Mouse (Mus musculus) intestine, embryonic 14.5 days (tissue): ENCODE data around the gene A530064D06Rik. TPM values are rescaled to one million over a fixed set of nuclear protein-coding genes. Genes with fewer than 3 reads are reported as not detected.

Experiments
- ATAC-seq: fragments of 200-750 bp; cut with Nextera tagmentation; replicated peaks from 2 replicates; pipeline ENCODE4 v1.8.0; 2017; ENCODE audit warnings: low read depth, moderate number of reproducible peaks, moderate TSS enrichment, moderate library complexity; ENCODE audit not compliant: low FRiP score, low TSS enrichment
- DNase-seq: peaks from one replicate; pipeline ENCODE4 v3.0.0-alpha.2; 2018; ENCODE audit warnings: low spot score
- H3K27ac ChIP-seq: fragments of 300-500 bp; sonication (generic); 2 replicates; pipeline ENCODE4 v1.5.1; 2014; ENCODE audit warnings: low read depth, mild to moderate bottlenecking, control low read depth
- H3K27me3 ChIP-seq: fragments of 300-500 bp; sonication (generic); replicated peaks from 2 replicates; pipeline ENCODE4 v1.6.1; 2014; ENCODE audit warnings: low read length, control low read depth; ENCODE audit not compliant: control insufficient read depth, insufficient read depth
- H3K36me3 ChIP-seq: fragments of 300-500 bp; sonication (generic); 2 replicates; pipeline ENCODE4 v1.6.1; 2014; ENCODE audit warnings: low read length, control low read depth; ENCODE audit not compliant: control insufficient read depth, insufficient read depth
- H3K4me1 ChIP-seq: fragments of 300-500 bp; sonication (generic); replicated peaks from 2 replicates; pipeline ENCODE4 v1.6.1; 2014; ENCODE audit warnings: low read length, control low read depth, mixed read lengths; ENCODE audit not compliant: control insufficient read depth, insufficient read depth
- H3K4me2 ChIP-seq: fragments of 300-500 bp; sonication (generic); 2 replicates; pipeline ENCODE4 v1.6.1; 2014; ENCODE audit warnings: low read length
- H3K4me3 ChIP-seq: fragments of 300-500 bp; sonication (generic); 2 replicates; pipeline ENCODE4 v1.5.1; 2014; ENCODE audit warnings: low read depth, low read length, control low read depth, mixed read lengths
- H3K9ac ChIP-seq: fragments of 300-500 bp; sonication (generic); 2 replicates; pipeline ENCODE4 v1.6.1; 2014; ENCODE audit warnings: mild to moderate bottlenecking, low read length
- H3K9me3 ChIP-seq: fragments of 300-500 bp; sonication (generic); 2 replicates; pipeline ENCODE4 v1.6.1; 2016; ENCODE audit warnings: low read length, control low read depth; ENCODE audit not compliant: control insufficient read depth
- WGBS: fragments of 180-500 bp; shearing (Covaris S2); extraction: QIAGEN DNeasy Blood & Tissue Kit; methylation state at CpG from one replicate; pipeline ENCODE4 v1.1.7; 2014; 5-methylcytosine and 5-hydroxymethylcytosine counted together
- polyA plus RNA-seq: library from polyadenylated mRNA; unstranded; fragments of >200 nt; fragmentation: Nextera tagmentation; extraction: Ambion mirVana; gene quantifications from 2 replicates; pipeline ENCODE4 v1.2.1, GENCODE M21; 2014

The A530064D06Rik gene
- polyA plus RNA-seq, 1 experiment from 2014 or later, result 0.09 TPM

DNA sequence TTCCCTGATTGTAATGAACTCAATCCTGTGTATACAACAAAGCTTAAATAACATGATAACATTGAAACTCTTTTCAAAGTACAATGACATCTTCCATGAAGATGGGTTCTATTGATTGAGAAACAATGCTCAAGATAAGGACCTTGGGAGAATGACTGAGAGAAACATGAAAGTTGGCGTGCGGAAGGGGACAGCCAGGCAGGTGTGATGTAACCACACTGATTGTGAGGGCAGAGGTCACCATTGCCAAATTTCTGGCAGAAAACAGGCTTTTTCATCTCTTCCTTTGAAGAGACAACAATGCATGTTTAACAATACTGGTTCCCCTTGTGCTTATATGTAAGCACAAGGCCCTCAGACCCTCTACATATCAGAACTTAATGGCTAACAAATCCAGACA, 34.3 kb downstream of the A530064D06Rik start:
- Histone ChIP-seq H3K9ac (no peak overlapping the region), H3K27me3 (no peaks in the 10 kb centered on the region), H3K4me2 (no peak overlapping the region), H3K36me3 (no peaks in the 10 kb centered on the region), H3K4me1 (no peaks in the 10 kb centered on the region), H3K9me3 (no peaks in the 10 kb centered on the region), H3K4me3 (no peak overlapping the region), H3K27ac (no peak overlapping the region)
- WGBS, result 89% methylated on average over 2 of the region's 2 CpGs
- DNase-seq (no peak), ATAC-seq (no peak)

DNA sequence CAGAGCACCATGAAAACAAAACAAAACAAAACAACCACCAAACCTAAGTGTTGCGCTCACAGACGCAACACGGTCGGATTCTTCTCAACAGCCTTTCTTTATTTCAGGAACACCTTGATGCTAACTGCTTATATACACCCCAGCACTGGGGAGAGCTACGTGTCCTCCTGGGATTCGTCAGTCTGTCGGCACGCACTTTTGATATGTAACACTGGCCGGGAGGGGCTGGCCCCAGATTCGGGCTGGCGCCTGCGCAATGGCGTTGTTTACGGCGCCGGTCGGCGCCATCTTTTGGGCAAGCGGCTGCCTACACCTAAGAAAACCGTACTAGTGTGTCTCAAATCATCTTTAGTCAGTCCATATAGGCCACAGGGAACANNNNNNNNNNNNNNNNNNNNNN, 46.6 kb downstream of the A530064D06Rik start:
- Histone ChIP-seq H3K36me3 (no peaks in the 10 kb centered on the region), H3K27ac (no peak overlapping the region), H3K4me1 (no peaks in the 10 kb centered on the region), H3K9ac (no peak overlapping the region), H3K27me3 (no peaks in the 10 kb centered on the region), H3K9me3 (no peaks in the 10 kb centered on the region), H3K4me3 (no peak overlapping the region), H3K4me2 (no peak overlapping the region)
- ATAC-seq (no peak), DNase-seq (no peak)
- WGBS, result 89% methylated on average over 20 of the region's 20 CpGs

DNA sequence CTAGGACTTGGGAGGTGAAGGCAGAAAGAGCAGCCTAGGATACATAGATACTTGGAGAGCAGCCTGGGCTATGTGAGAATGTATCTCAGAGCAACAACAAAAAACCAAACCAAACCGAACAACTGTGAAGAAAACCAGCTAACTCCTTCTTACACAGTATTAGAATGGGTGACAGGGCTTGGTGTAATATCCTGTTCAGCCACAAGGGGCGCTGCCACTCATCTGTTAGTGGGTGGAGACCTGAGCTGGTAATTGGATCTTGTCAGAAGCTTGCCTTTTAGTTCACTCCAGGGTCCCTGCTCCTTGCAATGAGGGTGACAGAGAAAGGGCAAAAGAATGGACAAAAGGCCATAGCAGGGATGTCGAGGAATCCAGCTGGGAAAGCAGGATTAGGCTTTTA, 47.4 kb downstream of the A530064D06Rik start:
- DNase-seq, result peak; percentile 95
- Histone ChIP-seq H3K4me2 (no peak overlapping the region), H3K9ac (no peak overlapping the region), H3K4me1 (no peaks in the 10 kb centered on the region), H3K4me3 (no peak overlapping the region), H3K27me3 (no peaks in the 10 kb centered on the region), H3K36me3 (no peaks in the 10 kb centered on the region), H3K27ac (no peak overlapping the region), H3K9me3 (no peaks in the 10 kb centered on the region)
- 0 out of 2 replicates have a peak, but pooled peaks have one; percentile 62 for ATAC-seq
- 24% methylated on average over 3 of the region's 3 CpGs for WGBS

DNA sequence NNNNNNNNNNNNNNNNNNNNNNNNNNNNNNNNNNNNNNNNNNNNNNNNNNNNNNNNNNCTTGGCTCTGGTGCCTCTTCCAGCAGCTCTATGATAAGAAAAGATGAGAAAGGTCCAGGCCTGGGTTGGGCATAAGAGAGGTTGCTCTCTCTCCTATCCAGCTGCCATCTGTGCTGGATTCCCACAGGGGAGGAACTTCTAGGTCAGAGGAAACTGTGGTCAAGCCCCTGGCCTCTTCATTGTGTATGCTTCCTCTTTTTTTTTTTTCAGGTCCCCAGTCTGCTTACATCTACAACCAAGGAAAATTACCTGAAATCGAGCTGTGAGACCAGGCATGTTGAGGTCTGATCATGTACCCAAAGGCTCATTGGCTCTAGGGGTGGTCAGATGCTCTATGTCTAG, 48.5 kb downstream of the A530064D06Rik start:
- H3K27ac ChIP-seq, result no peak overlapping the region
- H3K4me2 ChIP-seq, result no peak overlapping the region
- H3K9me3 ChIP-seq, result no peaks in the 10 kb centered on the region; the same call in 1 of the 2 replicates
- H3K27me3 ChIP-seq, result no peaks in the 10 kb centered on the region
- ATAC-seq (no peak), DNase-seq (no peak)
- no peak overlapping the region for H3K9ac ChIP-seq
- no peaks in the 10 kb centered on the region for H3K36me3 ChIP-seq
- H3K4me1 ChIP-seq, result no peaks in the 10 kb centered on the region
- no peak overlapping the region for H3K4me3 ChIP-seq
- WGBS, result 89% methylated on average over 1 of the region's 1 CpGs

DNA sequence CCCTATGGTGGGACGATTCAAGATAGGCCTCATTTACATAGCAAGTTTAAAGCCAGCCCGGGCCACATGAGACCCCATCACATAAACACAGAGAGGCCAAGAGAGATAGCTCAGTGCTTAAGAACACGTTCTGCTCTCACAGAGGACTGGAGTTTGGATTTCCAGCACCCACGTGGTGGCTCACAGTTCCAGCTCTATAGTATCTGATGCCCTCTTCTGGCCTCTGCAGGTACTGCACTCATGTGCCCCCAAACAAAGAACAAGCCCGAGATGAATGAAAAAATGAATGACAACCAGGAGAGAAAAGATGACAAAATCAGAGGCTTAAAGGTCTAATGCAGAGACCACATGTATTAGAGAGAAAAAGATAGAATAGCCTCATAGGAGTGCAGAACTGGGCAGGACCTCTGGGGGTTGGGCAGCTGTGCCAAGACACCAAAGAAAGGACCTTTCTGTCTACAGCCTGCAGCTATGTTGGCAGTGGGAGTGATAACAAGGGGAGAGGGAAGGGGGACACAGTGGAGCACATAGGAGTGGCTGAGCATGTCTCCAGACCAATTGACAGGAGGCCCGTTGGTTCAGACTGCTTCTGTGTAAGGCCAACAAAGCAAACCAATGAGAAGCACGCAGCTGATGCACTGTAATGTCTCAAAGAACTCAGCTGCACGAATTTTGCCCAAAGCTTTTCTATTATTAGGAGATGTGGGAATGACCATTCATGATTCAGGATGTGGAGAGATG, 56.4 kb downstream of the A530064D06Rik start:
- peaks cover 5% of the 10 kb centered on the region; the same call in 1 of the 2 replicates for H3K9me3 ChIP-seq
- WGBS, result 45% methylated on average over 8 of the region's 8 CpGs
- no peaks in the 10 kb centered on the region; the same call in 1 of the 2 replicates for H3K4me1 ChIP-seq
- H3K9ac ChIP-seq, result no peak overlapping the region
- peak; percentile 66 for DNase-seq
- H3K27me3 ChIP-seq, result no peaks in the 10 kb centered on the region
- H3K36me3 ChIP-seq, result no peaks in the 10 kb centered on the region
- H3K4me2 ChIP-seq, result no peak overlapping the region
- no peak for ATAC-seq
- H3K27ac ChIP-seq, result no peak overlapping the region
- H3K4me3 ChIP-seq, result no peak overlapping the region

DNA sequence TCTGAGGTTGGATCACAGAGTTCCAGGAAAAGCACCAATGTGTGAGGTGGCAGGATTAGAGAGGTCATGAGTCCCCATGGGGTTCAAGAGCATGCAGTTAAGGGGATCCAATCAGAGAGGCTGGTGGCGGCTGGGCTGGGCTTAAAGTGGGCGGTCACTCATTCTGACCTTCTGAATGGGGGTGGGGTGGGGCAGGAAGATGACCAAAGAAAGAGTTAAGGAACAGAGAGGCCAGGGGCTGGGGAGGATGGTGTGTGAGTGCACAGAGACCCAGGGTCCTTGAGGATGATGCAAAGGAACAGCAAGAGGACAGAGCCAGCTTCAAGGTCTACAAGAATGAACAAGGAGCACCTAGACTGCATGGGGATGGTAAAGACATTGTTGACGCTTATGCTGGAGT, 58.6 kb downstream of the A530064D06Rik start:
- no peaks in the 10 kb centered on the region for H3K27me3 ChIP-seq
- no peak for ATAC-seq
- WGBS, result 77% methylated on average over 3 of the region's 3 CpGs

DNA sequence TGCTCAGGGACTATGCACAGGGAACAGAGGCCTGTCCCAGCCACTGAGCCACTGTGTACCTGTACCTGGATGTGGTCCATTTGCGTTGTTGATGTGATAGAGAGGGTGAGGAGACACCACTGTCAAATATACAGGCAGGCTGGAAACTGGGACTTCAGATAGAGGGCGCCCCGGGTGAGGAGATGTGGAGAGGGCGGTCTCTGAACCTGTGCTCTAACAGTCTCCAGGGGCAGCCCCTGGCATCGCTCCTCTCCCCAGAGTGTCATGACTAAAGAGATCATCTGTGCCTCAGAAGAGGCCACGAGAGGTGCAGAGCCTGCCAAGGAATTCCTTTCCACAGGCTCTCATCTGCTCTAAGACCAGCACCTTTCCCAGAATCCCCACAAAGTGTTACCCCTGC, 59.2 kb downstream of the A530064D06Rik start:
- no peaks in the 10 kb centered on the region for H3K36me3 ChIP-seq
- H3K4me3 ChIP-seq, result no peak overlapping the region
- 53% methylated on average over 6 of the region's 6 CpGs for WGBS
- H3K4me1 ChIP-seq, result no peaks in the 10 kb centered on the region; the same call in 1 of the 2 replicates
- H3K9me3 ChIP-seq, result no peaks in the 10 kb centered on the region
- ATAC-seq, result no peak
- no peak overlapping the region for H3K27ac ChIP-seq
- no peak for DNase-seq
- no peak overlapping the region for H3K9ac ChIP-seq
- H3K4me2 ChIP-seq, result no peak overlapping the region
- H3K27me3 ChIP-seq, result no peaks in the 10 kb centered on the region

More for the DNA sequence above, 58.6 kb downstream of the A530064D06Rik start:
- Histone ChIP-seq H3K27ac (no peak overlapping the region), H3K4me1 (no peaks in the 10 kb centered on the region; the same call in 1 of the 2 replicates), H3K4me3 (no peak overlapping the region), H3K9me3 (peaks cover 4% of the 10 kb centered on the region; the same call in 1 of the 2 replicates), H3K4me2 (no peak overlapping the region), H3K36me3 (no peaks in the 10 kb centered on the region), H3K9ac (no peak overlapping the region)
- DNase-seq, result no peak

DNA sequence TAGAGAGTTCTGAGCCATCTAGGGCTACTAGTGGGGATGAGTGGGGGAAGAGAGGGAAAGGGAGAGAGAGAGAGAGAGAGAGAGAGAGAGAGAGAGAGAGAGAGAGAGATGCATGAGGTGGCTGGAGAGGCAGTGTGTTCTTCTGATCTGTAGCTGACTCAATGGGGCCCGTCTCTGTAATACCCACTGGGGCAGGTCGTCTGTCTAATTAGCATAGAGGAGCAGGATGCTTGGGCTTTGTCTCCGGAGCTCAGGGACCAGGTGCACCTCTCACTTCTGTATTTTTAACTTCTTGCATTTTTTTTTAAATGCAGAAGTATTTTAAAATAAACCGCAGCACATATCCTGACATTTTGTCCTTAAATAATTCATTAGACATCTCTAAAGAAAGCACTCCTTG, 59.7 kb downstream of the A530064D06Rik start:
- ATAC-seq (no peak), DNase-seq (no peak)
- no peaks in the 10 kb centered on the region for H3K9me3 ChIP-seq
- H3K27me3 ChIP-seq, result no peaks in the 10 kb centered on the region
- H3K4me3 ChIP-seq, result no peak overlapping the region
- no peaks in the 10 kb centered on the region; the same call in 1 of the 2 replicates for H3K4me1 ChIP-seq
- no peak overlapping the region for H3K9ac ChIP-seq
- no peak overlapping the region for H3K4me2 ChIP-seq
- WGBS, result 59% methylated on average over 4 of the region's 4 CpGs
- H3K27ac ChIP-seq, result no peak overlapping the region
- H3K36me3 ChIP-seq, result no peaks in the 10 kb centered on the region
